Mouse (Mus musculus) hindbrain, embryonic 16.5 days (tissue): ENCODE data around the gene Sh3rf3. TPM values are rescaled to one million over a fixed set of nuclear protein-coding genes. Genes with fewer than 3 reads are reported as not detected.
A peak's percentile ranks its signal among the peaks of the same experiment; 100 is the strongest.

Experiments used
- ATAC-seq: fragments of 200-750 bp; cut with Nextera tagmentation; 2 replicates; pipeline ENCODE4 v1.8.0; 2017; ENCODE audit warnings: moderate TSS enrichment, moderate library complexity
- H3K27ac ChIP-seq: fragments of 300-500 bp; sonication (generic); 2 replicates; pipeline ENCODE4 v1.5.1; 2014; ENCODE audit warnings: low read depth, mild to moderate bottlenecking, control low read depth, low read length, moderate library complexity
- H3K27me3 ChIP-seq: fragments of 300-500 bp; sonication (generic); replicated peaks from 2 replicates; pipeline ENCODE4 v1.6.1; 2014; ENCODE audit warnings: low read length; ENCODE audit not compliant: control insufficient read depth, insufficient read depth
- H3K36me3 ChIP-seq: fragments of 300-500 bp; sonication (generic); 2 replicates; pipeline ENCODE4 v1.6.1; 2014; ENCODE audit warnings: mild to moderate bottlenecking, low read length, moderate library complexity, mixed read lengths; ENCODE audit not compliant: control insufficient read depth, insufficient read depth
- H3K4me1 ChIP-seq: fragments of 300-500 bp; sonication (generic); 2 replicates; pipeline ENCODE4 v1.6.1; 2014; ENCODE audit warnings: low read depth, low read length; ENCODE audit not compliant: control insufficient read depth, insufficient read depth
- H3K4me2 ChIP-seq: fragments of 300-500 bp; sonication (generic); 2 replicates; pipeline ENCODE4 v1.6.1; 2014; ENCODE audit warnings: mild to moderate bottlenecking, low read length, control low read depth, moderate library complexity
- H3K4me3 ChIP-seq: fragments of 300-500 bp; sonication (generic); 2 replicates; pipeline ENCODE4 v1.5.1; 2014; ENCODE audit warnings: mild to moderate bottlenecking, low read length, control low read depth, moderate library complexity
- H3K9ac ChIP-seq: fragments of 300-500 bp; sonication (generic); 2 replicates; pipeline ENCODE4 v1.6.1; 2014; ENCODE audit warnings: low read depth, mild to moderate bottlenecking, control low read depth, low read length, moderate library complexity
- H3K9me3 ChIP-seq: fragments of 300-500 bp; sonication (generic); 2 replicates; pipeline ENCODE4 v1.6.1; 2014; ENCODE audit warnings: mild to moderate bottlenecking, low read length, moderate library complexity; ENCODE audit not compliant: control insufficient read depth
- WGBS: fragments of 180-500 bp; shearing (Covaris S2); extraction: QIAGEN DNeasy Blood & Tissue Kit; methylation state at CpG from one replicate; pipeline ENCODE4 v1.1.7; 2014; 5-methylcytosine and 5-hydroxymethylcytosine counted together
- polyA plus RNA-seq: library from polyadenylated mRNA; unstranded; fragments of >200 nt; fragmentation: Nextera tagmentation; extraction: Ambion mirVana; gene quantifications from 2 replicates; pipeline ENCODE4 v1.2.1, GENCODE M21; 2015

Sh3rf3 gene
- polyA plus RNA-seq, 1 experiment from 2014 or later, result 2.7 TPM

DNA sequence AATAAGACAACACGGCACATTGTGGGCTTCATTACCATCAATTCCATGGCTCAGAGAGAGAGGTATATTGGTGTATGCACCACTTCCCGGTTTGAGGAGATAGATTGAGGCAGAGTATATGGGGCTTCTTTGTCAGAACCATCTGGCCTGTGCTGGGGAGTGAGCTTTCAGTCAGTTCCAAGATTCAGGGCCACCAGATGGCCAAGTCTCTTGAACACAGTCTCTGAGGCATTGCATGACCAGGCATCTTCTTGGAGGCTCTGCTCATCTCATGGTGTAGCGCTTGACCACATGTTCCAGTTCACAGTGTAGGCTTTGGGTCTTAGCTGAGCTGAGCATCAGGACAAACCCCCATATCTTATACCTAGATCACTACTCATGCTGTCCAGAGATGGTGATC is 28.8 kb downstream of the Sh3rf3 start:
- Histone ChIP-seq H3K4me1 (no peaks in the 10 kb centered on the region), H3K36me3 (no peaks in the 10 kb centered on the region), H3K4me2 (no peak overlapping the region), H3K27me3 (no peaks in the 10 kb centered on the region), H3K27ac (no peak overlapping the region), H3K4me3 (no peak overlapping the region), H3K9me3 (no peaks in the 10 kb centered on the region), H3K9ac (no peak overlapping the region)
- ATAC-seq, result no peak
- WGBS, result 95% methylated on average over 3 of the region's 3 CpGs

DNA sequence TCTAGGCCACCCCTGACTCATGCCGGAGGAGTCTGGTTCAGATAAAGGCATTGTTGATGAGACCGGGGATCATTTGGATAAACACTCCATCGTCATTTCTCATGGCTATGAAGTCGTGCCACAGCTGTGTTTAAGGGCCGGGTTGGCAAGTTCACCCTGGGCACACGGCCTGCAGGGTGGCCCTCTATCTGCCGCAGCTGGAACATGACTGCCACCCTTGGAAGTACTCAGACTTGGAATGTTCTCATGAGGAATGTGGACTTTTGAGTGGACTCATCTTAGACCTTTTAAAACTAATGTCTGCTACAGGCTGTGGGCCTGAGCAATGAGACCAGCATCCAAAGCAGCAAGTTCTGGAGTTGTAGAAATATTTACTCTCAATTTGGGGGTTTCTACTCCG is 29.9 kb downstream of the Sh3rf3 start:
- no peaks in the 10 kb centered on the region for H3K36me3 ChIP-seq
- H3K9ac ChIP-seq, result no peak overlapping the region
- no peaks in the 10 kb centered on the region for H3K9me3 ChIP-seq
- ATAC-seq, result no peak
- no peak overlapping the region for H3K4me3 ChIP-seq
- 94% methylated on average over 8 of the region's 8 CpGs for WGBS
- H3K4me2 ChIP-seq, result no peak overlapping the region
- H3K4me1 ChIP-seq, result no peaks in the 10 kb centered on the region
- no peak overlapping the region for H3K27ac ChIP-seq
- H3K27me3 ChIP-seq, result no peaks in the 10 kb centered on the region

GRCm38 (mm10) chr10:58848127-58848526 is 35.0 kb downstream of the Sh3rf3 start:
- 42% methylated on average over 5 of the region's 5 CpGs for WGBS
- no peaks in the 10 kb centered on the region for H3K36me3 ChIP-seq
- H3K4me3 ChIP-seq, result no peak overlapping the region
- no peaks in the 10 kb centered on the region for H3K9me3 ChIP-seq
- no peak overlapping the region for H3K4me2 ChIP-seq
- no peak overlapping the region for H3K27ac ChIP-seq
- no peak overlapping the region for H3K9ac ChIP-seq
- H3K4me1 ChIP-seq, result no peaks in the 10 kb centered on the region
- no peak; the same call in 1 of the 2 replicates for ATAC-seq
- H3K27me3 ChIP-seq, result no peaks in the 10 kb centered on the region

GRCm38 (mm10) chr10:58848536-58848935 is 35.4 kb downstream of the Sh3rf3 start:
- Histone ChIP-seq H3K27ac (no peak overlapping the region), H3K9ac (no peak overlapping the region), H3K36me3 (no peaks in the 10 kb centered on the region), H3K9me3 (no peaks in the 10 kb centered on the region), H3K4me3 (no peak overlapping the region), H3K4me1 (no peaks in the 10 kb centered on the region), H3K4me2 (no peak overlapping the region), H3K27me3 (no peaks in the 10 kb centered on the region)
- no peak for ATAC-seq
- WGBS, result 72% methylated on average over 6 of the region's 6 CpGs

DNA sequence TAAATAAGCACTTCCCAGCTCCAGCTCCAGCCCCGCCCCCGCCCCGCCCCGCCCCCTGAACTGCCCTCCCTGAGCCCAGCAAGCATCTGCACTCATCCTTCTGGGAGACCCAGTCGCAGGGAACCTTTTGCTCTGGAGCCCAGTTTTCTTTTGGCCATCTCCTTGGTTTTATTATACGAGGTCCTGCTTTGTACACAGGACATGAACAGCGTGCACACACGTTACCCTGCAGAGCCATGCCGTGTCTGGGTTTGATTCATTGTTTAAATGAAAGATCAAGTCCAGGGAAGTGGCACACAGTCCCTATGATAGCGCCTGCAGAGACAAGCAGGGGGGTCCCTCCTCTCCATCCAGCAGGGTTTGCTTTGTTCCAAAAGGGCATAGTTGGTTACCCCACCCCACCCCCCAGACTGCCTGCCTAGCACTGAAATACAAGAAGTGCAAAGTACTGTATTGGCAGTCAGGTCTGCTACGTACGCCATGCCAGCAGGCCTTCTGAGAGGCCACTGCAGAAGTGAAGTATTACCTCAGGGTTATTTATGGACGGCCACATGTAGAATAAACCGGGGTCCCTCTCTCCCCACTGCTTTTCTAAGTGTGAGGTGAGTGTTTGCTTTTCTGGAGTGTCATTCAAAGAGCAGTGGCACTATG is 41.5 kb downstream of the Sh3rf3 start:
- peak; percentile 64 for ATAC-seq

GRCm38 (mm10) chr10:58855199-58855751 is 42.1 kb downstream of the Sh3rf3 start:
- H3K27me3 ChIP-seq, result no peaks in the 10 kb centered on the region
- peak overlapping the region; percentile 54; the same call in 1 of the 2 replicates for H3K27ac ChIP-seq
- no peaks in the 10 kb centered on the region for H3K36me3 ChIP-seq
- no peak overlapping the region; the same call in 1 of the 2 replicates for H3K9ac ChIP-seq
- H3K4me2 ChIP-seq, result no peak overlapping the region
- no peaks in the 10 kb centered on the region for H3K9me3 ChIP-seq
- H3K4me3 ChIP-seq, result no peak overlapping the region
- ATAC-seq, result no peak
- peaks cover 13% of the 10 kb centered on the region for H3K4me1 ChIP-seq
- WGBS, result 48% methylated on average over 5 of the region's 5 CpGs

More for the DNA sequence above, 41.5 kb downstream of the Sh3rf3 start:
- Histone ChIP-seq H3K27ac (no peak overlapping the region; the same call in 1 of the 2 replicates), H3K9ac (peak overlapping the region; percentile 31), H3K36me3 (no peaks in the 10 kb centered on the region), H3K9me3 (no peaks in the 10 kb centered on the region), H3K27me3 (no peaks in the 10 kb centered on the region), H3K4me1 (peaks cover 13% of the 10 kb centered on the region), H3K4me3 (no peak overlapping the region), H3K4me2 (peak overlapping the region; percentile 19)
- WGBS, result 5% methylated on average over 14 of the region's 14 CpGs

DNA sequence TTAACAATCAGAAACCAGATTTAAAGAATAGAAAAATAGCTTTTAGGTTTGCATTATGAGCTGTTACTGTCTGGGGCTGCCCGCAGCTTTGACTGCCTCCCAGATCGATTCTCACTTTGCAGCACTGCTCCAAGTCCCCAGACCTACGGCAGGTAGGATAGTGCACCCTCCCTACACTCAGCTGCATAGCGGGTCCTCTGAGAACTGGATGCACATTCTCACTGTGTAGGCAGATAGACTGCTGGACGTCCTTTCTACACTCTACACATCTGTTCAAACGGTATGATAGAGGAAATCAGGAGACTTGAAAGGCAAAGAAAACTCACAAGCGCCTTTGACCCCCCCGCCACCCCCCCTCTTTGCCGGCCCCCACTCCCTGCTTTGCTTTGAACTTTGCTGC is 42.7 kb downstream of the Sh3rf3 start:
- Histone ChIP-seq H3K4me3 (no peak overlapping the region), H3K36me3 (no peaks in the 10 kb centered on the region), H3K4me2 (no peak overlapping the region), H3K9ac (no peak overlapping the region), H3K27me3 (no peaks in the 10 kb centered on the region), H3K27ac (no peak overlapping the region), H3K9me3 (no peaks in the 10 kb centered on the region), H3K4me1 (peaks cover 13% of the 10 kb centered on the region)
- no peak for ATAC-seq
- 68% methylated on average over 9 of the region's 9 CpGs for WGBS

GRCm38 (mm10) chr10:58856742-58857141 is 43.6 kb downstream of the Sh3rf3 start:
- H3K27me3 ChIP-seq, result no peaks in the 10 kb centered on the region
- H3K9ac ChIP-seq, result no peak overlapping the region
- H3K4me1 ChIP-seq, result peaks cover 13% of the 10 kb centered on the region
- H3K4me2 ChIP-seq, result no peak overlapping the region
- H3K9me3 ChIP-seq, result no peaks in the 10 kb centered on the region
- no peak overlapping the region for H3K27ac ChIP-seq
- H3K4me3 ChIP-seq, result no peak overlapping the region
- no peaks in the 10 kb centered on the region for H3K36me3 ChIP-seq
- peak; percentile 79 for ATAC-seq

DNA sequence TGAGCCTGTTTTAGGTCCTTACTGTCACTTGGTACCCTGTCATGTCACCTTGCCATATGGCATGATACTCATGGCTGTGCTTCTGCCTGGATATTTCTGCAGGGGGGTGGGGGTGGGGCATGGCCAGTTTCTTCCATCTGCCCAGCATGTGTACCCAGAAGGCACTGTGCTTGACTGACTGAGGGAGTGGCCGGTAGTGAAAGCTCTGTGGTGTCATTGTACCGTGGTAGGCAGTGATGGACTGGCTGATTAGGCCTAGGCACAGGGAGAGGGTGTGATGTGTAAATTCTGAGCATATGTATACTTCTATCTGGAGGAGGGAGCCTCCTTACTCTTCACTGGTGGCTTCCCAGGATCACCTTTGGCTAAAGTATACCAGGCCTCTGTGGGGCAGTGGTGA is 51.6 kb downstream of the Sh3rf3 start:
- ATAC-seq, result peak; percentile 58; the same call in 1 of the 2 replicates
- no peaks in the 10 kb centered on the region for H3K27me3 ChIP-seq
- no peak overlapping the region for H3K9ac ChIP-seq
- H3K27ac ChIP-seq, result no peak overlapping the region
- H3K4me2 ChIP-seq, result no peak overlapping the region
- no peaks in the 10 kb centered on the region for H3K36me3 ChIP-seq
- 38% methylated on average over 2 of the region's 2 CpGs for WGBS
- peaks cover 2% of the 10 kb centered on the region; the same call in 1 of the 2 replicates for H3K4me1 ChIP-seq
- H3K9me3 ChIP-seq, result no peaks in the 10 kb centered on the region
- H3K4me3 ChIP-seq, result no peak overlapping the region
